Mouse (Mus musculus): ENCODE results near the gene Ctbp1. TPM values are rescaled to one million over a fixed set of nuclear protein-coding genes. Genes with fewer than 3 reads are reported as not detected.

Gene Ctbp1
- 32.9 TPM for polyA plus RNA-seq (2015; fragmentation: Illumina TruSeq; extraction: RNeasy Lipid Tissue Mini Kit (QIAGEN cat#74804); ENCODE audit: insufficient read depth, low read depth, low replicate concordance)

DNA sequence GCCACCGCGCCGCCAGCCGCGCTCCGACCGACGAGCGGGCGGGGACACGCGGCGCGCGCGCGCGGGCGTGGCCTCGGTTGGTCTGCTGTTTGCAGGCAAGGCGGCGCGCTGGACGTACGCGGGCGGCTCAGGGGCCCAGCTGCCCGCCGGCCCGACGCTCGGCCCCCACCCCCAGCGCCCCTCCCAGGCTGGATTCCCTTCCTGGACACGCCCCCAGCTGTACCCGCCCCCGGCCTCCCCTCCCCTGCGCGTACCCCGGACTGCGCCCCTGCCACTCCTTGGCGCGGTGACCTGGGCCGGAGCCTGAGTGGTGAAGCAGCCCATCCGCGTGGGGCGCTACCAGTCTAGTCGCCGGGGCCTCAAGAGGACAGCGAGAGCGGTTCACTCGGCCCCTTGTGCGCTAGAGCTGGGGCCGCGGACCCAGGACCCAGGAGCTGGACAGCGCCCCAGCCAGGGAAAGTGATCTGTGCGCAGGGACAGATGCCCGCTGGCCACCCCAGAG, at the start of gene Ctbp1:
Gene Ctbp1, minus strand, starts transcription at position 42 of the 502 bp plus-strand sequence.

DNA sequence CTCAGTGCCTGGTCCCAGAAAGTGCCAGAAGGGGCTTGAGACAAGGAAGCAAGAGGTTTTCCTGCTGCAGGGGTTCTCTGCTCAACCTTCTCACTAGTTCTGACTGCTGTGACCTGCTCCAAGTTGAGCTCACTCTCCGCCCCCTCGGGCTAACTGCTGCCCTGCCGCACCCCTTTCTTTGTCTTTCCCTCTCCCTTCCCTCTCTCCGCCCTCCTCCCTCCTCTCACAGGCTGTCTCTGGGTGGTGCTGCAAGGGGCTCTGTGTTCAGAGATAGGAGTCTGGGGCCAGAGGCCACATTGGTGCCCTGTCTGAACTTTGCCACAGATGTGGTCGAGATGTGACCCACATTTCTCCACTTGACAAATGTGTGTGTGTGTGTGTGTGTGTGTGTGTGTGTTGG, 56.7 kb downstream of the Ctbp1 start, which contains the start of gene Spon2:
Gene Spon2, minus strand, starts transcription at position 375 of the 400 bp plus-strand sequence.

Other genes starting within 250 kb of the Ctbp1 start
- 1.6 TPM for gene Slc5a1, start 170.8 kb downstream of the Ctbp1 start, polyA plus RNA-seq (2015; fragmentation: Illumina TruSeq; extraction: RNeasy Lipid Tissue Mini Kit (QIAGEN cat#74804); ENCODE audit: insufficient read depth, low read depth, low replicate concordance)
- gene Spon2, start 56.5 kb downstream of the Ctbp1 start, polyA plus RNA-seq (2015; fragmentation: Illumina TruSeq; extraction: RNeasy Lipid Tissue Mini Kit (QIAGEN cat#74804); ENCODE audit: insufficient read depth, low read depth, low replicate concordance), result 10.2 TPM
- 18.7 TPM for gene Maea, start 60.5 kb upstream of the Ctbp1 start, polyA plus RNA-seq (2015; fragmentation: Illumina TruSeq; extraction: RNeasy Lipid Tissue Mini Kit (QIAGEN cat#74804); ENCODE audit: insufficient read depth, low read depth, low replicate concordance)
- 3.0 TPM for gene Uvssa, start 103.6 kb upstream of the Ctbp1 start, polyA plus RNA-seq (2015; fragmentation: Illumina TruSeq; extraction: RNeasy Lipid Tissue Mini Kit (QIAGEN cat#74804); ENCODE audit: insufficient read depth, low read depth, low replicate concordance)
- not detected for gene Nkx1-1, start 159.0 kb upstream of the Ctbp1 start, polyA plus RNA-seq (2015; fragmentation: Illumina TruSeq; extraction: RNeasy Lipid Tissue Mini Kit (QIAGEN cat#74804); ENCODE audit: insufficient read depth, low read depth, low replicate concordance)

All from pancreas, adult 10 weeks (tissue).